Mouse (Mus musculus) heart, adult 9 months (tissue): ENCODE measurements at regions not wholly inside any gene's neighbourhood (a gene's known extent, or its start where the extent isn't known, plus 50 kb on each side); places are given as distances from the start of the nearest gene placed in this dataset.
"Not testable (repeated sequence)": the region's sequence is repeated elsewhere in the genome, so short reads cannot be mapped to it uniquely, and the experiment has no call there.

Experiments
- DNase-seq, 2 experiments: peaks; one replicate each; pipeline ENCODE4 v3.0.0; 2022; ENCODE audit warnings: low spot score in 2 of 2

DNA sequence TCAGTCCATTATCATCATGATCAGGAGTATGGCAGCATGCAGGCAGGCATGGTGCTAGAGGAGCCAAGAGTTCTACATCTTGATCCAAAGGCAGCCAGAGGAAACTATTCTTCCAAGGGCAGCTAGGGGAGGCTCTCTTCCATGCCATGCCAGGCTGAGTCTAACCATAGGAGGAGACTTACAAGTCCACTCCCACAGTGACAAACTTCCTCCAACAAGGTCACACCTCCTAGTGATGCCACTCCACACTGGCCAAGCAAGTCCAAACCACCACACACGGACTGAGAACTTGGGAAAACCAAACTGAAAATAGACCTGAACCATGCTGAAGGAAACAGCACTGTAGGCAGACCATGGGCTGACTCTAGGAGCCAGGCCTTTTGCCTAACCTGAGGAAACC lies 197.4 kb downstream of the Prex1 start:
- peak in 1 of 2 experiments; percentile 35 for DNase-seq

DNA sequence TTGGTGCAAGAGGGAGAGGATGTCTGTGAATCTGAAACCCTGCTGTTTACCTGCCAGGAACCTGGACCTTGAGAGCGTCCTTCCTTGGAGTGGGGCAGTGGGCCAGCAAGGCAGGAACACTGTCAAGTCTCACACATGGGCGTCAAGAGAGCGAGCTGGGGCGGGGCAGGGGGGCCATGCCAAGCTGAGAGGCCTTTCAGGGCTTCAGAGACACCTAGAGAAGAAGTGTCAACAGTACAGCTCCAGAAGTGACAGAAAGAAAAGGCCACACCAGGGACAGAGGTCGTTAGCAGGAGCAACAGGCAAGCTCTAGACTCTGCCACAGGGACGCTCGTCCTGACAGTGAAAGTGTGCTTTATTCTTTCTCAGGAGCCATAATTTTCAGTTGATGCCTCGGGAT lies 199.0 kb downstream of the Prex1 start:
- DNase-seq, result peak in 1 of 2 experiments; percentile 42

DNA sequence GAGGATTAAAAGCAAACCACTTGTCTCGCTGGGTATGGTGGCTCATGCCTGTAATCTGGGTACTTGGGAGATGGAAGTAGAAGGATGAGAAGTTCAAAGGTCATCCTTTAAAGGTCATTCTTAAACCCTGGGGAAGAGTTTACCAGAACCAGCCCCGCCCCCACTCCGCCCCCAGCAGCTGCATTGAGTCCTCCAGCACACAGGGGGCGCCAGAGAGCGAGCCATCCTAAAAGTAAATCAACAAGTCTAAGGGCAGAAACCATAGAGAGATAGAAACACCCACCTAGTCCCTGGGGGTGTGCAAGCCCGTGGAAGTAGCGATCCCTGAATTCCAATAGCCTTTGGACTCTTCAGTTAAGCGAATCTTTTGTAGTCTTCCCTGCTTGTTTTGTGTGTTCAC lies 201.1 kb downstream of the Prex1 start:
- no peak for DNase-seq

DNA sequence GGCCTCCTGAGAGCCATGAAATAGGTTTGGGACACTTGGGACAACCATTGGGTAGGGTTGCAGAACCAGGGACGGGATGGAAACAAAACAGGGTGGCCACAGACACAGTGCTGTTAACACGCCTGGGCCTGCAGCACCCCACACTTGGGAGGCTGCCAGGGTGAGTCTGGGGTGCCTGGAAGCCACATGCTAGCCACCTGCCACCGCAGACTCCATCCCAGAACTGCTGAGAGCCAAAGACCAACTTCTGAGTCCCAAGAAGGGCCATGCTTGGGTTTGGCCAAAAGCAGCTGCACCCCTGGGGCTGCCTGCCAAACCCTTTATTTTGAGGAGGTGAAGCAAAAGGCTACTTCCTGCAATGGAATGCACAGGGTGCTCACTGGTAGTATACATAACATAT lies 202.2 kb downstream of the Prex1 start:
- not testable (repeated sequence) for DNase-seq

DNA sequence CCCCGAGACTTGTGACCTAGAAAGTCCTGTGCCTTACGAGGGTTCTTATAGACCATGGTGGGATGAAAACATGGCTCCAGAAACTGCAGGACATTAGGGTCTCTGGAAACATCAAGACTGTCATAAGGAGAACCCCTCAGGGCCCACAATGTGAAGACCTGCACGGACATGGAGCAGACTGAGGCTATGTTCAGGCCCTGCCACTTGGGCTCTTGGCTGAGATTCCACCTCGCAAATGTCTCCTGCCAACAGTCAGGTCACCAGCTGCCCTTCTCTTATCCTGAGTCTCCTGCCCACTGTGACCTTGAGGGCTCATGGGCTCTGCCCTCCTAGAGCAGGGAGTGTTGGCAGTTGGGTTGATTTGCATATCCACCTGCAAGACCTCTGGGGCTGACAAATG lies 202.9 kb downstream of the Prex1 start:
- DNase-seq, result peak in 1 of 2 experiments; percentile 31

DNA sequence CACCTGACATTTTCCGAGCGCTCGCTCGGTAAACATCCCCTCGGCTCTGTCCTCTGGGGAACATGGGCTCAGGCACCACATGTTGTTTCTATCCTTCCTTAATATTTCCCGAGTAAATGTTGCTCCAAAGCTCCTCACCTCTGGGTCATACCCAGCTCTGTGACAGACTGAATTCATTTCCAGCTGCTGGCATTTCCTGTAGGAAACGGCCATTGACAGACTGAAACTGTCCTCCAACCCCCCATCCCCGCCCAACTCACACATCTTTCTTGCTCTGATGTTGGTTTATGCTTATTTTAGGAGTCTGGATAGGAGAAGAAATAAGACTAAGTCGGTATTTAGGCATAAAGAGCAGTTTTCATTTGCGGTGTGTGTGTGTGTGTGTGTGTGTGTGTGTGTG lies 204.0 kb downstream of the Prex1 start:
- no peak for DNase-seq

GRCm38 (mm10) chr2:166508656-166509420 lies 204.8 kb downstream of the Prex1 start:
- DNase-seq, result no peak

DNA sequence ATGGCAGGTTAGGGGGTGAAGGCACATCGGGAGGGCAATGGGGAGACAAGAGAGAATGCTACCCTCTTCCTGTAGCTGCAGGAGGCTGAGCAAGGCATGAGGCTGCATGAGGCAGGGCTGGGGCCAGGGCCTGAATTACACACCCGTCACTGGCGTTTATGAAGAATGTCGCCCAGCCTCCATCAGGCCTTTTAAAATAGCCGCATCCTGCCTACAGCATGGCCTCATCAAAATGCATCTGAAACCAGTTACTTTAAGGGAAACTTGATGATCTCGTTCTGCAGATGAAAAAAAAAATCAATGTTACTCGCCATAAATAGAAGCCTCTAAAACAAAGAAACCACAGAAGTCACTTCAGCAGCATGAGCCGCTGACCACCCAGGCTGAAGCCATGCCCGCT lies 208.3 kb downstream of the Prex1 start:
- DNase-seq, result no peak

- no peak for DNase-seq
These were observed 210.0 kb downstream of the Prex1 start for GRCm38 (mm10) chr2:166503666-166504065.

- DNase-seq, result no peak
These were observed 220.7 kb downstream of the Prex1 start for GRCm38 (mm10) chr2:166492895-166493294.

- no peak for DNase-seq
These were observed 221.2 kb downstream of the Prex1 start for GRCm38 (mm10) chr2:166492421-166492820.

GRCm38 (mm10) chr2:166491861-166492260 lies 221.8 kb downstream of the Prex1 start:
- DNase-seq, result no peak

GRCm38 (mm10) chr2:166489041-166489872 lies 224.4 kb downstream of the Prex1 start:
- no peak for DNase-seq

DNA sequence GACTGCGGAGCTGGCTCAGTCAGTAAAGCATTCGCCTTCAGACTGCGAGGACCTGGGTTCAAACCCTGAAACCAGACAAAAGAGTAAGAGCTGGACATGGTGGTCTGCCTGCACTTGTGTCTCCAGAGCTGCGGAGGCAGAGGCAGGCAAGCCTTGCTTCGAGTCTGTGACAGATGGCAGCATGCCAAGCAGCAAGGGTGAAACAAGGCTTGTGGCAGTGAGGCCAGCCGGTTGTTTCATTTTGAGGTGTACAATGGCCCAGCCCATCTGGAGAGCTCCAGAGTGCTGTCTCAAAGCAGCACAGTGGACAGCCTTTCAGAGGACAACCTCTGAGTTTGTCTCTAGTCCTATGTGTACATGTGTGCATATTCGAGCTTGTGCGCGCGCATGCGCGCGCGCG lies 225.9 kb downstream of the Prex1 start:
- DNase-seq, result no peak

GRCm38 (mm10) chr2:166485788-166486187 lies 227.8 kb downstream of the Prex1 start:
- no peak for DNase-seq

GRCm38 (mm10) chr2:166485361-166485760 lies 228.3 kb downstream of the Prex1 start:
- no peak for DNase-seq

GRCm38 (mm10) chr2:166483617-166484319 lies 229.9 kb downstream of the Prex1 start:
- no peak for DNase-seq

DNA sequence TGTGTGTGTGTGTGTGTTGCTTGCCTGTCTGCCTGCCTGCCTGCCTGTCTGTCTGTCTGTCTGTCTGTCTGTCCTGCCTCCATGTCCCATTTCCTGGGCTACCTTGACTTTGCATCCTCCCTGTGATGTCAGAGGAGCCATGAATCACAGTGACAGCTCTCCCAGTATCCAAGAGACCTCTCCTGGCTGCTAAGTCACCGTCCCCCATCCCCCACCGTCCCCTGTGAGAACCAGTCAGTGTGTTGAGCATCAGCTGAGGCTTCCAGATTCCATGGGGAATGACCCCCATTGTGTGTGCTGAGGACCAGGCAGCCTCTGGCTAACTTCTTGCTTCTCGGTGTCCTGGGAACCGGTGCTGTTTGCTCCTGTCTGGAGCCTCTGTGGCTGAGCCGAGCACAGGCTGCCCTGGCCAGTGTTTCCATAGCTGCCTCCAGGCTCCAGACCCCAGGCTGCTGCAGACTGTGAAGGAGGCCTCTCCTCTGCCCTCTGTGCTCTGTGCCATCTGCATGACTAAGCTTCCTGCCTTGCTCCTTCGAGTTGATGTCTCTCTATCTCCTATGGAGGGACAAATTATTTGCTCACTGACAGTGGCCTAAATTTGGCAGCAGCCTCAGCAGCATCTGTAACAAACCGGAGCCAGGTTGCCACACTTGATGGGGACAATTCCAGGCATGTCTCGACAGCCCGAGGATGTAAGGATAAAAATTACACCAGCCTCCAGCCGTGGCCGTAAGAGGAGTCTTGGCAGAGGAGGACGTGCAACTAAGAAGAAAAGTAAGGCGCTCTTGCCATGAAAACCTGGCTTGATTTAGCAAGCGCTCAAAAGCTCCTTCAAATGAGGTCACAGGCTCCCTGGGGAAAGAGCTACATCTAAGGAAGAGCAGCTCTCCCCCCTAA lies 230.7 kb downstream of the Prex1 start:
- peak; percentile 34 to 71 for DNase-seq

GRCm38 (mm10) chr2:166481774-166482173 lies 231.9 kb downstream of the Prex1 start:
- DNase-seq, result no peak

DNA sequence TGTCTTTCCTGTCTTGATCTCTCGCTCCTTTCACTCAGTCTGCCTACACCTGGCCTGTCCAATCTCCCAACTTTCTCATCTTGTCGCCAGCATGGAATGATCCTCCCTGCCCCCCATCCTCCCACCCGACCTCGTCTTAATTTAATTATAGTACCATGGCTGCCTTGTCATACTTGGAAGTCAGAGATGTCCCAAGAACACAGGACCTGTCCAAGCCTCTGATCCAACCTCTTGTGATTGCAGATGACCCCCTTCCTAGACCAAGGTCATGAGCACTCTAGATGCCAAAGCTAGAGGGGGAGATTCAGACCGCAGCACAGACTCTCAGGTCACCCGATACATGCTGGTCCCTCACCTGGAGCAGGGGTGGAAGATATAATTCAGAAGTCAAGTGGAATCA lies 232.3 kb downstream of the Prex1 start:
- DNase-seq, result no peak

DNA sequence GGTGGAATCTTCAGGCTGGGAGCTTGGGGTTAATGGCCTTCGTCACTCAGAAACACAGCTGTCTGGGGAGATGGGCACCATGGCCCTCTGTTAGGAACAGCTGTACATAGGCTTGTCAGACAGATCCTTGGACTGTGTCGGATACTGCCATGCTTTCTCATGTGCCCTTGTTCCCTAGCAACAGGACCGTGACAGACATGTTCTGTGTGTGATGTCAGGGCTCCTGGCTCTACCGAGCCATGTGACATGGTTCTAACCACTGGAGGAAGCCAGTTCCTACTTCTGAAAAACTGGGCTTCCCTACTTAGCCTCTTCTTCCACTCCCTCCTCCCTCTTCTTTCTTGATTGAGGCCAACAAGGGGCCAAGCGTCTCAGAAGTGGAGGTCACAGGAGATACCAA lies 232.7 kb downstream of the Prex1 start:
- DNase-seq, result no peak
